Mouse (Mus musculus) C2C12 (cell line): ENCODE results near the gene Fxyd7. TPM values are rescaled to one million over a fixed set of nuclear protein-coding genes. Genes with fewer than 3 reads are reported as not detected.

Experiments used
- H3K27me3 ChIP-seq: one replicate; pipeline ENCODE4 v1.6.1; 2011; ENCODE audit not compliant: control insufficient read depth, insufficient read depth, insufficient read length
- H3K36me3 ChIP-seq: one replicate; pipeline ENCODE4 v1.6.1; 2011; ENCODE audit not compliant: control insufficient read depth, insufficient read depth
- H3K4me3 ChIP-seq: one replicate; pipeline ENCODE4 v1.5.1; 2011; ENCODE audit warnings: mild to moderate bottlenecking, control low read depth; ENCODE audit not compliant: poor library complexity, insufficient read depth, severe bottlenecking
- H3K79me2 ChIP-seq: one replicate; pipeline ENCODE4 v1.6.1; 2011; ENCODE audit not compliant: control insufficient read depth, insufficient read depth
- H3K79me3 ChIP-seq: one replicate; pipeline ENCODE4 v1.6.1; 2011; ENCODE audit warnings: low read depth, control low read depth
- H3ac ChIP-seq: one replicate; pipeline ENCODE3; 2011; ENCODE audit warnings: low read depth; ENCODE audit not compliant: control insufficient read depth, insufficient read length
- CEBPB ChIP-seq: IDR thresholded peaks from one replicate; pipeline ENCODE4 v1.6.1; 2011; ENCODE audit warnings: low read depth, mild to moderate bottlenecking, control low read depth, moderate library complexity
- CTCF ChIP-seq: IDR thresholded peaks from one replicate; pipeline ENCODE4 v1.5.1; 2011; ENCODE audit not compliant: control insufficient read depth, insufficient read depth, insufficient read length
- FOSL1 ChIP-seq: IDR thresholded peaks from one replicate; pipeline ENCODE4 v1.8.0; 2011; ENCODE audit warnings: mild to moderate bottlenecking, low read length; ENCODE audit not compliant: poor library complexity, insufficient read depth, severe bottlenecking
- MAX ChIP-seq: IDR thresholded peaks from one replicate; pipeline ENCODE4 v1.6.1; 2011; ENCODE audit warnings: mild to moderate bottlenecking, control low read depth
- MYOD1 ChIP-seq: IDR thresholded peaks from one replicate; pipeline ENCODE4 v1.6.1; 2011; ENCODE audit warnings: low read depth; ENCODE audit not compliant: control insufficient read depth, insufficient read length
- MYOG ChIP-seq: IDR thresholded peaks from one replicate; pipeline ENCODE4 v1.6.1; 2011; ENCODE audit not compliant: control insufficient read depth, insufficient read length; ENCODE audit errors: extremely low read depth
- USF1 ChIP-seq: IDR thresholded peaks from one replicate; pipeline ENCODE4 v1.6.1; 2011; ENCODE audit warnings: low read depth, mild to moderate bottlenecking, control low read depth, moderate library complexity
- long read RNA-seq, 2 experiments: library from polyadenylated mRNA; unstranded; transcript quantifications; one replicate each; pipeline ENCODE4 v2.0.0; 2019 to 2020
- polyA plus RNA-seq: library from polyadenylated mRNA; unstranded; fragments of >200 nt; fragmentation: generic; extraction: Trizol; gene quantifications from one replicate; pipeline ENCODE4 v1.2.1, GENCODE M21; 2012; ENCODE audit warnings: missing spikeins

Gene Fxyd7
- polyA plus RNA-seq: not detected
- long read RNA-seq, experiment 1: 0 reads
- long read RNA-seq, experiment 2: 0 reads

DNA sequence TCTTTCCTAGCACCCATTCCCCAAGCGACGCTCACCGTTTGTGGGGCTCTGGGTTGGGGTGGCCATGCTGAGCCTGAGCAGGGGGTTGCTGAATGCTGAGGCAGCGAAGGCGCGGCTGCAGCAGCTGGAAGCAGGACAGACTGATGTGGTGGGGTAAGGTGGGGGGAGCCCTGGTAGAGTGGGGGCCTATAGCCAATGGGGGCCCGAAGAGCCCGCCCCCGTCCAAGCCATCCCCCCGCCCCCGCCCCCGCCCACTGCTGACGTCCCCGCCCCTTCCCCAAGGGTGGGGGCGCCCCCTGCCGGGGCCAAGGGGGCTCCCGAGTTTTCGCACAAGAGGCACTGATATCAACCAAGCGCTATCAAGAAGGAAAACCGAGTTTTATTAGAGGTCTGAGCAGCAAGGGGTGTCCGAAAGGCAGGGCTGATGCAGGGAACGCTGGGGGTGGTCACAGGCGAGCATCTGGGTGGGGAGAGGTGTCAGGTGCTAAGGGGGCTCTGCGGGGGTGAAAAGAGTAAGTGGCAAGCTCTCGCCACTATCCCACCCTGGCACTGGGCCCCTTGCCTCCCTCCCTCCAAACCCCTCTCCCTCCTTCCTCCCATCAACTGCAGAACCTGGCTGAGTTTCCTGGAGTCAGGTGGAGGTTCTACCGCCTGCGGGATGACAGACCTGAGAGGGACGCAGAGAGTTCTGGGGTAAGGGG, at the start of gene Fxyd7:
Gene Fxyd7 (minus strand): TSS at position 147 of the 701 bp plus-strand sequence.
- TF ChIP-seq MAX (no peak), MYOD1 (no peak), CTCF (no peak), MYOG (no peak), USF1 (no peak), FOSL1 (no peak), CEBPB (no peak)
- no peaks in the 10 kb centered on the region for H3K79me2 ChIP-seq
- no peak within 1 kb of the TSS for H3ac ChIP-seq
- H3K36me3 ChIP-seq: no peaks in the 10 kb centered on the region
- peaks cover 7% of the 10 kb centered on the region for H3K27me3 ChIP-seq
- no peaks in the 10 kb centered on the region for H3K79me3 ChIP-seq
- no peak within 1 kb of the TSS for H3K4me3 ChIP-seq

DNA sequence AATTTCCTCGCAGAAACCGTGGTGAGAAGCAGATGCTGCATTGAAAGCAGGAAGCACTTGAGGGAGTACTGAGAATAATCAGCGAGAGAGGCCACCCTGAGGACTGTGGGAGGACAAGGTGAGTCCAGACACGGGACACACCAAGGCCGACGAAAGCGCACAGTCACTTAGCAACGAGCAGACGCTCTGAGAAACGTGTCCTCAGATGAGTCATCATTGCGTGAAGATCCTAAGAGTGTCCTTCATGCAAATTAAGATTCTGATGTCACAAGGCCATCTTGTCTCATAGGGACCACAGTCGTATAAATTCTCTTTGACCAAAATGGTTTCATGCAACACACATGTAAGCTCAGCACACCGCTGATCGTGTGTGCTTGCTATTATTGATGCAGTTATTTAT, 49.5 kb upstream of the Fxyd7 start:
- H3K4me3 ChIP-seq: no peak overlapping the region
- H3ac ChIP-seq: no peak overlapping the region
- peaks cover 34% of the 10 kb centered on the region for H3K27me3 ChIP-seq
- H3K36me3 ChIP-seq: no peaks in the 10 kb centered on the region
- no peak for TF ChIP-seq FOSL1
- no peak for TF ChIP-seq CEBPB
- no peak for TF ChIP-seq MYOD1
- TF ChIP-seq MAX: no peak
- TF ChIP-seq USF1: no peak
- no peak for TF ChIP-seq CTCF
- no peaks in the 10 kb centered on the region for H3K79me3 ChIP-seq
- no peaks in the 10 kb centered on the region for H3K79me2 ChIP-seq

DNA sequence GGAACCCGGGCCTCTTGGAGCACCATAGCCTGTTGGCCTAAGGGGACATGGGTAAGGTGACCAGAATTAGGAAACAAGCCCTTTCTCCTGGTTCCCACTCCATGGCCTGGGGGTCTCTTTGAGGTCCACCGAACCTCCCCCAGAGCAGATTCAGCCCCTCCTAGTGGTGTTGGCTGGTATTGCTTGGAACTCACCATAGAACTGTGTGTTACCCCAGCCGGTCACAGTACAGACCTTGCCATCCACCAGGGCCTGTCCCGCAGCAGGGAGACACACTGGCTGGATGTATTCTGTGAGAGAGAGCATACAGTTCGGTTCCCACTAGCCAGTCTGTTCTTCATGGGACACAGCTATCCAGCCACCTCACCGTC, 48.3 kb upstream of the Fxyd7 start:
- no peaks in the 10 kb centered on the region for H3K79me3 ChIP-seq
- peaks cover 35% of the 10 kb centered on the region for H3K27me3 ChIP-seq
- H3K36me3 ChIP-seq: no peaks in the 10 kb centered on the region
- TF ChIP-seq CTCF (no peak), FOSL1 (no peak), MYOG (no peak), MAX (no peak), USF1 (no peak), CEBPB (no peak), MYOD1 (no peak)
- no peak overlapping the region for H3K4me3 ChIP-seq
- H3ac ChIP-seq: no peak overlapping the region
- no peaks in the 10 kb centered on the region for H3K79me2 ChIP-seq

DNA sequence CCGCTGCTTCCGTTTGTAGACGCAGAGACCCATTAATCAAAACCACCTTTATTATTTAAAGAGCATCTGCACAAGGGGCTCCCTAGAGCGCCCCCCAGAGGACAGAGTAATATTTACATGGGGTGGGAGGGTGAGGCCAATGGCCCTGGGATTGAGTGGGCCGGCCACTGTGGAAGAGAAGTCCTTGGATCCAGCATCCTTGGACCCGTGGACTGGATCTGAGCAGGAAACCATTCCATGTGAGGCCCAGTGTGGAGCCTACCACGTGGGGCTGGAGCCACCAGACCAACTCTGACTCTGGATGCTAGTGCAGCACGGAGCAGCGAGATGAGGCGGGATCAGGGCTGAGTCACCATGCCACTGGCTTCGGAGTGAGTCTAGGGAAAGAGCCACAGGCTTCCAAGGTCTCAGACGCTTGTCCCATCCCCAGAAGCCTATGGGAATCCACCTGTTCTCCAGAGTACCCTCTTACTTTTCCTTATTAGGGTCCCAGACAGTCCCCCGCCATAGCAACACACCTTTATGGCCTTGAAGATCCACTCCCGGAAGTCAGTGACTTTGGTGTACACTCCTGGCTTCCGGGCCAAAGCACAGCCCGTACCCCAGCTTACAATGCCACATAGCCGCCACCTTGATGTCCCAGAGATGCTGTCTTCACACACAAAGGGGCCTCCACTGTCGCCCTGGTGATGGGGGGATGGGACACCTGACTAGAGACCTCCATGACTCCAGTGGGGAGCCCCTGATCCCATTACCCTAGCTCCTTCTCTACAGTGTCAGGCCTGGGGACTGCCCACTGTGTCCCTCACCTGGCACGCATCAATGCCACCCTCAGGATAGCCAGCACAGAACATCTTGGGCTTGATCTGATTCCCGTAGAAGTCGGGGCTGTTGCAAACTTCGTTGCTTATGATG, 47.7 kb upstream of the Fxyd7 start:
- H3K79me3 ChIP-seq: no peaks in the 10 kb centered on the region
- H3K36me3 ChIP-seq: no peaks in the 10 kb centered on the region
- no peak overlapping the region for H3ac ChIP-seq
- TF ChIP-seq FOSL1: no peak
- no peak for TF ChIP-seq MAX
- no peak for TF ChIP-seq CEBPB
- no peak for TF ChIP-seq CTCF
- peaks cover 32% of the 10 kb centered on the region for H3K27me3 ChIP-seq
- no peaks in the 10 kb centered on the region for H3K79me2 ChIP-seq
- H3K4me3 ChIP-seq: no peak overlapping the region

DNA sequence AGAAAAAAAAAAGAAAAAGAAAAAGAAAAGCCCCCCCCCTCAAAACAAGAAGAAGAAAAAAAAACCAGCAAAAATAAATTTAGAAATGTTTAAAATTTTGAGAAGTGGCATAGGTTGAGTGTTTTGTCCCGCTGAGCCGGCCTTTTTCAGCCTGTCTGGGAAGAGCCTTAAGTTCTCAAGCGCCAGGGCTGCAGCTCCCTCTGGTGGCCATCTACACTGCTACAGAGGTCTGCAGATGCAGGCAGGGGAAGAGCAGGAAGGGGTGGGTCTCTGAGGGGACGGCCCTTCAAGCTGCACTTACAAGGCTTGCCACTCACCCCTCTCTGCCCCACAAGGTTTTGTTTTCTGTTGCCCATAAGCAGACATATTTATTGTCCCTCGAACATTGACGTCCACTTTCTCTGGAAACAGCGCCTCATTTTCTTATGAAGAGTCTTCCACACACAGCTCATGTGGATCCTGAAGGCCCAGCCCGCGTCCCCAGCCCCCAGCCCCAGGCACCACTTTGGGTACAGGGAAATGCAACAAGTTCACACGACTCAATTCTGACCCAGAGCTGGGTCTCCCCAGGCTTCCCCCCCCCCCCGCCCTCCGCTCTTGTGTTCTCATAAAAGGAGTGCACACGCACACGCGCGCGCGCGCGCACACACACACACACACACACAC, 46.4 kb upstream of the Fxyd7 start:
- H3ac ChIP-seq: no peak overlapping the region
- no peaks in the 10 kb centered on the region for H3K79me3 ChIP-seq
- no peaks in the 10 kb centered on the region for H3K36me3 ChIP-seq
- H3K4me3 ChIP-seq: no peak overlapping the region
- H3K27me3 ChIP-seq: peaks cover 28% of the 10 kb centered on the region
- no peaks in the 10 kb centered on the region for H3K79me2 ChIP-seq
- TF ChIP-seq CTCF (peak; percentile 86), USF1 (no peak)
